ENCODE assay signal across 8 mouse cellular contexts in the genomic region with DNA sequence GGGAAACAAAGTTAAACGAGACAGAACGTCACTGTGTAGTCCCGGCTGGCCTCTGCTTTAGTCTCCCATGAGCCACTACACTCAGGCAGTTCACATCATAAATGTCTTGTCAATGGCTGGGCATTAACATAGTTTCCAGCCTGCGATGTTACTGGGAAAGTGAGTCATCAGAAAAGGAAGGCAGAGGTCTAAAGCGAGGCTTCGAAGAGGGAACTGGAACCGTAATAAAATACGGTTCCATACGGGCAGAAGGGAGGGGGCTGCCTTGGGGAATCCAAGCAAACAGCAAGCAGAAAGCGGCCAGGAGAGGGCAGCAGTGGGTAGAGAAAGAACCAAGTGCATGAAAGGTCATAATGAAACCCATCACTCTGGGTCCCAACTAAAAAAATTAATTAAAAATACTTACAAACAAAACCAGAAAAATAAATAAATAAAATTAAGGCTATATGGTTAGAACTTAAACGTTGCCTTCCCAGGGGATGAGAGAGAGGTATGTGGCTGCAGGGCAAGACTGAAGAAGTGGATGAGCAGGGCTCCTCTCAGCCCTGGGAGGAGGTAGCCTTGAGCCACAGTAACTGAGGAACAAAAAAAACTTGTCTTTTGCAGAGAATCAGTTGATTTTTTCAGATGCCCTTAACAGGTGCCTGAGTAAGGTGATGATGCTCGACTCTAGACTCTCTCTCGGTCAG. TPM values are rescaled to one million over a fixed set of nuclear protein-coding genes. Genes with fewer than 3 reads are reported as not detected.
DNase-seq lines count a peak whose midpoint lies in the region; ATAC-seq and TF ChIP-seq lines count a peak whose summit lies in the region.

No protein-coding gene starts in this region.

- ATAC-seq in Patski = peak; percentile 54
- peak; percentile 75 for ATAC-seq in hindbrain, embryonic 13.5 days (ENCODE audit: low FRiP score)

- no peak overlapping the region for H3K27ac ChIP-seq in hindbrain, embryonic 13.5 days

- H3K9ac ChIP-seq in hindbrain, embryonic 13.5 days = 0 out of 2 replicates have a peak overlapping the region, but pooled peaks have one; percentile 43

- peaks cover 35% of the 10 kb centered on the region for H3K36me3 ChIP-seq in hindbrain, embryonic 13.5 days

- H3K4me1 ChIP-seq in hindbrain, embryonic 13.5 days (replicated peaks) = 0 out of 2 replicates have a peak, but pooled peaks cover 3% of the 10 kb centered on the region

- no peak overlapping the region; the same call in 1 of the 2 replicates for H3K4me3 ChIP-seq in hindbrain, embryonic 13.5 days

- POLR2A ChIA-PET in Patski (lab: Charles Lee) = no interaction called here

- H3K4me2 ChIP-seq in hindbrain, embryonic 13.5 days = peak overlapping the region; percentile 40

- H3K27me3 ChIP-seq in Patski = no peaks in the 10 kb centered on the region
- H3K27me3 ChIP-seq in hindbrain, embryonic 13.5 days = no peaks in the 10 kb centered on the region

- no peaks in the 10 kb centered on the region for H3K9me3 ChIP-seq in hindbrain, embryonic 13.5 days

- 39% methylated on average over 13 of the region's 13 CpGs for WGBS in hindbrain, embryonic 13.5 days

- peak; percentile 71 for TF ChIP-seq CTCF in Patski (IDR thresholded peaks at IDR 0.05)

- in situ Hi-C loops in Patski (cut with MboI; ENCODE audit: low pct_unique_long_range_greater_than_20kb) = loop anchor here (10.0 kb wide), 1 partner anchor 58 kb away; no protein-coding TSS in a partner anchor

- CTCF ChIA-PET in Patski (lab: Charles Lee) = interaction anchor here (1.8 kb wide), 2 partner anchors 9 to 24 kb away, joined by 4 read pairs; no protein-coding TSS in a partner anchor

- no peak for DNase-seq in Patski (ENCODE audit: low read depth, low spot score)
- DNase-seq in cerebellum, postnatal 10 days = peak; percentile 95 to 97
- DNase-seq in frontal cortex, postnatal 25 days (ENCODE audit: low spot score in 2 of 2) = peak; percentile 81 to 86
- DNase-seq in layer of hippocampus, postnatal 25 days (ENCODE audit: extremely low spot score in 1 of 2, low spot score in 1 of 2) = peak; percentile 78 to 96
- peak; percentile 61 to 83 for DNase-seq in lung, postnatal 4 days
- peak; percentile 67 for DNase-seq in right cerebral cortex, adult 18-20 months
- peak; percentile 84 for DNase-seq in urinary bladder, postnatal 14 days (ENCODE audit: low spot score)

RNA-seq across cellular contexts. Expression of a gene that starts 24.4 kb away (rescaled TPM):
- polyA plus RNA-seq in Patski (2021) = 57.4 TPM
- polyA plus RNA-seq in hindbrain, embryonic 13.5 days (2015; fragmentation: Nextera tagmentation; extraction: Ambion mirVana) = 35.5 and 38.4 TPM in 2 replicates
- total RNA-seq in layer of hippocampus, postnatal 25 days (2021) = 10 to 100 TPM; 50.9 to 51.0 TPM

RNA-seq across cellular contexts. Expression of a gene that starts 33.1 kb away (rescaled TPM):
- 14.9 TPM for polyA plus RNA-seq in Patski (2021)
- 22.2 and 24.0 TPM in 2 replicates for polyA plus RNA-seq in hindbrain, embryonic 13.5 days (2015; fragmentation: Nextera tagmentation; extraction: Ambion mirVana)
- 10 to 100 TPM; 59.8 to 63.3 TPM for total RNA-seq in layer of hippocampus, postnatal 25 days (2021)
